Mouse (Mus musculus): ENCODE results near the gene Aamp.

The Aamp gene

GRCm38 (mm10) chr1:74282896-74283625 is 1.5 kb downstream of the Aamp start:
- in situ Hi-C loops (cut with MboI; ENCODE audit: low sequenced_read_pairs): no loop called here

GRCm38 (mm10) chr1:74281886-74282285 is 2.7 kb downstream of the Aamp start:
- in situ Hi-C loops (cut with MboI; ENCODE audit: low sequenced_read_pairs): no loop called here

GRCm38 (mm10) chr1:74281372-74281771 is 3.2 kb downstream of the Aamp start:
- in situ Hi-C loops (cut with MboI; ENCODE audit: low sequenced_read_pairs): no loop called here

- in situ Hi-C loops (cut with MboI; ENCODE audit: low sequenced_read_pairs): no loop called here
Measured at GRCm38 (mm10) chr1:74280591-74281325, 3.8 kb downstream of the Aamp start.

GRCm38 (mm10) chr1:74278988-74279387 is 5.5 kb downstream of the Aamp start:
- in situ Hi-C loops (cut with MboI; ENCODE audit: low sequenced_read_pairs): no loop called here

- in situ Hi-C loops (cut with MboI; ENCODE audit: low sequenced_read_pairs): no loop called here
Measured at GRCm38 (mm10) chr1:74278538-74278937, 6.0 kb downstream of the Aamp start, which contains the start of gene Gpbar1. TSS of gene Gpbar1 (plus strand) at chr1:74278550.

- in situ Hi-C loops (cut with MboI; ENCODE audit: low sequenced_read_pairs): no loop called here
Measured at GRCm38 (mm10) chr1:74277883-74278537, 6.5 kb downstream of the Aamp start.

- in situ Hi-C loops (cut with MboI; ENCODE audit: low sequenced_read_pairs): no loop called here
Measured at GRCm38 (mm10) chr1:74277041-74277440, 7.5 kb downstream of the Aamp start.

GRCm38 (mm10) chr1:74275015-74275414 is 9.5 kb downstream of the Aamp start:
- in situ Hi-C loops (cut with MboI; ENCODE audit: low sequenced_read_pairs): no loop called here

GRCm38 (mm10) chr1:74271659-74272058 is 12.9 kb downstream of the Aamp start:
- in situ Hi-C loops (cut with MboI; ENCODE audit: low sequenced_read_pairs): no loop called here

GRCm38 (mm10) chr1:74268750-74269149 is 15.8 kb downstream of the Aamp start:
- in situ Hi-C loops (cut with MboI; ENCODE audit: low sequenced_read_pairs): no loop called here

- in situ Hi-C loops (cut with MboI; ENCODE audit: low sequenced_read_pairs): no loop called here
Measured at GRCm38 (mm10) chr1:74262510-74262909, 22.0 kb downstream of the Aamp start.

- in situ Hi-C loops (cut with MboI; ENCODE audit: low sequenced_read_pairs): no loop called here
Measured at GRCm38 (mm10) chr1:74256782-74257181, 27.8 kb downstream of the Aamp start.

- in situ Hi-C loops (cut with MboI; ENCODE audit: low sequenced_read_pairs): no loop called here
Measured at GRCm38 (mm10) chr1:74255704-74256345, 28.7 kb downstream of the Aamp start.

- in situ Hi-C loops (cut with MboI; ENCODE audit: low sequenced_read_pairs): no loop called here
Measured at GRCm38 (mm10) chr1:74250096-74250495, 34.4 kb downstream of the Aamp start.

- in situ Hi-C loops (cut with MboI; ENCODE audit: low sequenced_read_pairs): no loop called here
Measured at GRCm38 (mm10) chr1:74249331-74249980, 35.1 kb downstream of the Aamp start.

- in situ Hi-C loops (cut with MboI; ENCODE audit: low sequenced_read_pairs): no loop called here
Measured at GRCm38 (mm10) chr1:74248799-74249198, 35.7 kb downstream of the Aamp start.

GRCm38 (mm10) chr1:74245525-74245924 is 39.0 kb downstream of the Aamp start:
- in situ Hi-C loops (cut with MboI; ENCODE audit: low sequenced_read_pairs): no loop called here

- in situ Hi-C loops (cut with MboI; ENCODE audit: low sequenced_read_pairs): no loop called here
Measured at GRCm38 (mm10) chr1:74240832-74241231, 43.7 kb downstream of the Aamp start.

- in situ Hi-C loops (cut with MboI; ENCODE audit: low sequenced_read_pairs): no loop called here
Measured at GRCm38 (mm10) chr1:74240311-74240710, 44.2 kb downstream of the Aamp start.

- in situ Hi-C loops (cut with MboI; ENCODE audit: low sequenced_read_pairs): no loop called here
Measured at GRCm38 (mm10) chr1:74239618-74240017, 44.9 kb downstream of the Aamp start.

All from CH12F3 (cell line).